Mouse (Mus musculus) G1E (cell line): ENCODE measurements at regions not wholly inside any gene's neighbourhood (a gene's known extent, or its start where the extent isn't known, plus 50 kb on each side); places are given as distances from the start of the nearest gene placed in this dataset.

ENCODE experiments used
- ATAC-seq: 2 replicates; pipeline ENCODE4 v1.8.0; 2016; ENCODE audit warnings: mild to moderate bottlenecking; ENCODE audit not compliant: insufficient number of reproducible peaks, poor library complexity, low FRiP score, severe bottlenecking; ENCODE audit errors: extremely low read depth
- DNase-seq: peaks from one replicate; pipeline ENCODE4 v3.0.0; 2012; ENCODE audit warnings: low spot score
- H3K27me3 ChIP-seq: 2 replicates; pipeline ENCODE4 v1.6.1; 2012; ENCODE audit warnings: mild to moderate bottlenecking, low read length, inconsistent platforms; ENCODE audit not compliant: insufficient read depth
- H3K36me3 ChIP-seq: replicated peaks from 2 replicates; pipeline ENCODE3; 2012; ENCODE audit warnings: mild to moderate bottlenecking, inconsistent platforms
- H3K4me1 ChIP-seq: 2 replicates; pipeline ENCODE4 v1.6.1; 2012; ENCODE audit warnings: low read depth, low read length, inconsistent platforms, mixed read lengths; ENCODE audit not compliant: insufficient read depth
- H3K4me3 ChIP-seq: 2 replicates; pipeline ENCODE4 v1.5.1; 2012; ENCODE audit warnings: low read depth, mild to moderate bottlenecking, inconsistent platforms, low read length, moderate library complexity, mixed read lengths
- H3K9me3 ChIP-seq: replicated peaks from 2 replicates; pipeline ENCODE4 v1.6.1; 2012; ENCODE audit warnings: inconsistent platforms
- CTCF ChIP-seq: IDR thresholded peaks from 2 replicates; pipeline ENCODE4 v1.5.1; 2012; ENCODE audit warnings: low read depth, low read length, inconsistent platforms, mixed read lengths
- GATA1 ChIP-seq: IDR thresholded peaks from 2 replicates; pipeline ENCODE4 v1.6.1; 2012; ENCODE audit warnings: borderline replicate concordance, low read length, inconsistent platforms, mixed read lengths
- GATA2 ChIP-seq: IDR thresholded peaks from 2 replicates; pipeline ENCODE4 v1.6.1; 2012; ENCODE audit warnings: low read depth, low read length, inconsistent platforms, borderline replicate concordance
- POLR2AphosphoS5 ChIP-seq: IDR thresholded peaks from 2 replicates; pipeline ENCODE4 v1.6.1; 2012; ENCODE audit warnings: low read depth, low read length, inconsistent platforms; ENCODE audit not compliant: insufficient replicate concordance
- TAL1 ChIP-seq: conservative IDR thresholded peaks from 2 replicates; pipeline ENCODE4 v1.6.1; 2012; ENCODE audit warnings: low read depth, low read length, inconsistent platforms, mixed read lengths

GRCm38 (mm10) chr4:142378452-142378851, 139.3 kb upstream of the Kazn start:
- DNase-seq (no peak), ATAC-seq (no peak)
- Histone ChIP-seq H3K4me1 (no peaks in the 10 kb centered on the region), H3K9me3 (peaks cover 86% of the 10 kb centered on the region), H3K4me3 (no peak overlapping the region), H3K27me3 (no peaks in the 10 kb centered on the region), H3K36me3 (no peaks in the 10 kb centered on the region)
- TF ChIP-seq CTCF, result no peak
- TF ChIP-seq GATA2, result no peak
- TF ChIP-seq TAL1, result no peak
- TF ChIP-seq POLR2AphosphoS5, result no peak
- no peak for TF ChIP-seq GATA1

GRCm38 (mm10) chr4:142367774-142368173, 128.6 kb upstream of the Kazn start:
- Histone ChIP-seq H3K36me3 (no peaks in the 10 kb centered on the region), H3K4me1 (no peaks in the 10 kb centered on the region), H3K4me3 (no peak overlapping the region), H3K9me3 (peaks cover 79% of the 10 kb centered on the region), H3K27me3 (no peaks in the 10 kb centered on the region)
- TF ChIP-seq GATA2, result no peak
- no peak for TF ChIP-seq CTCF
- no peak for TF ChIP-seq TAL1
- no peak for TF ChIP-seq POLR2AphosphoS5
- no peak for TF ChIP-seq GATA1
- DNase-seq (no peak), ATAC-seq (no peak)

- Histone ChIP-seq H3K27me3 (no peaks in the 10 kb centered on the region), H3K4me1 (no peaks in the 10 kb centered on the region), H3K4me3 (no peak overlapping the region), H3K9me3 (peaks cover 78% of the 10 kb centered on the region), H3K36me3 (no peaks in the 10 kb centered on the region)
- TF ChIP-seq TAL1 (no peak), POLR2AphosphoS5 (no peak), GATA1 (no peak)
- ATAC-seq (no peak), DNase-seq (no peak)
Observed at GRCm38 (mm10) chr4:142362071-142362470, 122.9 kb upstream of the Kazn start.

- no peak for TF ChIP-seq TAL1
- TF ChIP-seq CTCF, result no peak
- no peak for TF ChIP-seq POLR2AphosphoS5
- no peak for TF ChIP-seq GATA2
- no peak for TF ChIP-seq GATA1
- Histone ChIP-seq H3K36me3 (no peaks in the 10 kb centered on the region), H3K9me3 (peaks cover 80% of the 10 kb centered on the region), H3K27me3 (no peaks in the 10 kb centered on the region), H3K4me1 (no peaks in the 10 kb centered on the region), H3K4me3 (no peak overlapping the region)
- DNase-seq, result no peak
- ATAC-seq, result no peak
Observed at GRCm38 (mm10) chr4:142358866-142359265, 119.7 kb upstream of the Kazn start.

- Histone ChIP-seq H3K4me1 (no peaks in the 10 kb centered on the region), H3K4me3 (no peak overlapping the region), H3K9me3 (peaks cover 84% of the 10 kb centered on the region), H3K36me3 (no peaks in the 10 kb centered on the region), H3K27me3 (no peaks in the 10 kb centered on the region)
- DNase-seq (no peak), ATAC-seq (no peak)
- TF ChIP-seq GATA2 (no peak), TAL1 (no peak), GATA1 (no peak), POLR2AphosphoS5 (no peak), CTCF (no peak)
Observed at GRCm38 (mm10) chr4:142355387-142355786, 116.2 kb upstream of the Kazn start.

GRCm38 (mm10) chr4:142353526-142353925, 114.3 kb upstream of the Kazn start:
- Histone ChIP-seq H3K4me3 (no peak overlapping the region), H3K27me3 (no peaks in the 10 kb centered on the region), H3K9me3 (peaks cover 84% of the 10 kb centered on the region), H3K36me3 (no peaks in the 10 kb centered on the region), H3K4me1 (no peaks in the 10 kb centered on the region)
- no peak for TF ChIP-seq GATA1
- no peak for TF ChIP-seq GATA2
- TF ChIP-seq POLR2AphosphoS5, result no peak
- no peak for TF ChIP-seq CTCF
- TF ChIP-seq TAL1, result no peak
- DNase-seq (no peak), ATAC-seq (no peak)

- no peak for ATAC-seq
Observed at GRCm38 (mm10) chr4:142351831-142352230, 112.6 kb upstream of the Kazn start.

More at GRCm38 (mm10) chr4:142351831-142352230, 112.6 kb upstream of the Kazn start:
- Histone ChIP-seq H3K9me3 (peaks cover 85% of the 10 kb centered on the region), H3K4me3 (no peak overlapping the region), H3K27me3 (no peaks in the 10 kb centered on the region), H3K36me3 (no peaks in the 10 kb centered on the region), H3K4me1 (no peaks in the 10 kb centered on the region)
- TF ChIP-seq GATA2, result no peak
- no peak for TF ChIP-seq GATA1
- no peak for TF ChIP-seq CTCF
- no peak for TF ChIP-seq POLR2AphosphoS5
- no peak for TF ChIP-seq TAL1
- no peak for DNase-seq
